Mouse (Mus musculus) heart, postnatal 0 days (tissue): ENCODE measurements around the gene Mfsd7a. TPM values are rescaled to one million over a fixed set of nuclear protein-coding genes. Genes with fewer than 3 reads are reported as not detected.

Experiments
- ATAC-seq: fragments of 200-750 bp; cut with Nextera tagmentation; 2 replicates; pipeline ENCODE4 v1.8.0; 2017; ENCODE audit warnings: low read depth, moderate number of reproducible peaks, moderate library complexity; ENCODE audit not compliant: insufficient read depth
- DNase-seq: peaks from one replicate; pipeline ENCODE4 v3.0.0-alpha.2; 2016; ENCODE audit warnings: low spot score
- H3K27ac ChIP-seq: fragments of 300-500 bp; sonication (generic); 2 replicates; pipeline ENCODE4 v1.5.1; 2014; ENCODE audit warnings: low read depth, mild to moderate bottlenecking
- H3K27me3 ChIP-seq: fragments of 300-500 bp; sonication (generic); 2 replicates; pipeline ENCODE4 v1.6.1; 2014; ENCODE audit warnings: low read length, mixed read lengths; ENCODE audit not compliant: control insufficient read depth, insufficient read depth
- H3K36me3 ChIP-seq: fragments of 300-500 bp; sonication (generic); replicated peaks from 2 replicates; pipeline ENCODE4 v1.6.1; 2014; ENCODE audit warnings: low read length, mixed read lengths; ENCODE audit not compliant: control insufficient read depth, insufficient read depth
- H3K4me1 ChIP-seq: fragments of 300-500 bp; sonication (generic); 2 replicates; pipeline ENCODE4 v1.6.1; 2014; ENCODE audit warnings: antibody characterized with exemption; ENCODE audit not compliant: control insufficient read depth, insufficient read depth
- H3K4me2 ChIP-seq: fragments of 300-500 bp; sonication (generic); 2 replicates; pipeline ENCODE4 v1.6.1; 2014; ENCODE audit warnings: low read depth, mild to moderate bottlenecking, low read length, moderate library complexity
- H3K4me3 ChIP-seq: fragments of 300-500 bp; sonication (generic); 2 replicates; pipeline ENCODE4 v1.5.1; 2014; ENCODE audit warnings: low read depth, low read length
- H3K9ac ChIP-seq: fragments of 300-500 bp; sonication (generic); replicated peaks from 2 replicates; pipeline ENCODE4 v1.6.1; 2014; ENCODE audit warnings: low read depth, low read length, mixed read lengths
- H3K9me3 ChIP-seq: fragments of 300-500 bp; sonication (generic); replicated peaks from 2 replicates; pipeline ENCODE4 v1.6.1; 2016; ENCODE audit warnings: low read length; ENCODE audit not compliant: control insufficient read depth
- CTCF ChIP-seq: IDR thresholded peaks from 2 replicates; pipeline ENCODE4 v1.5.1; 2016; ENCODE audit warnings: antibody characterized with exemption, control low read depth, low read depth
- EP300 ChIP-seq: IDR thresholded peaks from 2 replicates; pipeline ENCODE4 v1.6.1; 2016; ENCODE audit warnings: antibody characterized with exemption, low read depth
- WGBS: fragments of 180-500 bp; shearing (Covaris S2); extraction: QIAGEN DNeasy Blood & Tissue Kit; methylation state at CpG from one replicate; pipeline ENCODE4 v1.1.7; 2014; 5-methylcytosine and 5-hydroxymethylcytosine counted together
- polyA plus RNA-seq: library from polyadenylated mRNA; unstranded; fragments of >200 nt; fragmentation: Nextera tagmentation; extraction: Ambion mirVana; gene quantifications from 2 replicates; pipeline ENCODE4 v1.2.1, GENCODE M21; 2015
- total RNA-seq: library from RNA; depleted of rRNA; stranded (reverse); fragments of >200 nt; gene quantifications from 2 replicates; pipeline ENCODE4 v1.2.3, GENCODE M21; 2014; ENCODE audit warnings: low replicate concordance; rRNA removed

The Mfsd7a gene
- total and polyA plus RNA-seq, 2 experiments from 2014 or later, result 0.19 to 0.20 TPM

DNA sequence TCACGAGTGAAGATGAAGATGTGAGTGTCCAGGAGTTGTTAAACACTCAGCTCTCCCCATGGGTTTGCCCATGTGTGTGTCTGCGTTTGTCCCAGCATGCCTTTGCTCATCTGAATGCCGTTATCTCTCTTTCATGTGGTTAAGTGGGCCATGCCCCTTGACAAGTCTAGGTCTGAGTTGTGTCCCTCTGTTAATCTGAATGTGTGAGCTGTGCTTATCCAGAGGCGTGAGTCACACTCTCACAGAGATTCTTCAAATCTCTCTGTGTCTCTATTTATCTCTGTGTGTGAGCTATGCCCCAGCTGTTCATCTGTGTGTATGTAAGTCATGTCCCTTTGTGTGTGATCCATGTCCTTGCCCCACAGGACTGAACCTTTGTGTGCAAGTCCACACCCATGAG, 45.2 kb downstream of the Mfsd7a start:
- ATAC-seq (no peak), DNase-seq (no peak)
- TF ChIP-seq CTCF (no peak), EP300 (no peak)
- H3K4me3 ChIP-seq, result no peak overlapping the region
- H3K4me1 ChIP-seq, result no peaks in the 10 kb centered on the region
- no peak overlapping the region for H3K4me2 ChIP-seq
- H3K36me3 ChIP-seq, result no peaks in the 10 kb centered on the region
- WGBS, result 55% methylated on average over 4 of the region's 4 CpGs
- 0 out of 2 replicates have a peak, but pooled peaks cover 2% of the 10 kb centered on the region for H3K9me3 ChIP-seq
- H3K9ac ChIP-seq, result no peak overlapping the region
- H3K27ac ChIP-seq, result no peak overlapping the region
- H3K27me3 ChIP-seq, result no peaks in the 10 kb centered on the region

Other genes with a start within 250 kb of the Mfsd7a start
- 22.6 and 24.4 TPM in 2 replicates for gene Dr1, start 180.0 kb downstream of the Mfsd7a start, total RNA-seq
- gene Dr1, start 180.0 kb downstream of the Mfsd7a start, polyA plus RNA-seq, result 20.6 and 21.8 TPM in 2 replicates
- 6.5 and 8.8 TPM in 2 replicates for gene Pigg, start 136.3 kb downstream of the Mfsd7a start, total RNA-seq
- 4.4 and 4.6 TPM in 2 replicates for gene Pigg, start 136.3 kb downstream of the Mfsd7a start, polyA plus RNA-seq
- not detected in 2 replicates for gene Gm42517, start 81.0 kb downstream of the Mfsd7a start, total RNA-seq
- gene Gm42517, start 81.0 kb downstream of the Mfsd7a start, polyA plus RNA-seq, result not detected in 2 replicates
- gene Pde6b, start 60.5 kb downstream of the Mfsd7a start, total RNA-seq, result not detected in 2 replicates
- 0.15 TPM in 1 of 2 replicates, not detected in the other for gene Pde6b, start 60.5 kb downstream of the Mfsd7a start, polyA plus RNA-seq
- 139 and 316 TPM in 2 replicates for gene Atp5k, start 14.4 kb downstream of the Mfsd7a start, total RNA-seq
- gene Atp5k, start 14.4 kb downstream of the Mfsd7a start, polyA plus RNA-seq, result 1,908 and 1,920 TPM in 2 replicates
- 18.7 and 31.7 TPM in 2 replicates for gene Pcgf3, start 12.3 kb upstream of the Mfsd7a start, total RNA-seq
- 11.0 and 13.9 TPM in 2 replicates for gene Pcgf3, start 12.3 kb upstream of the Mfsd7a start, polyA plus RNA-seq
- gene Cplx1, start 101.1 kb upstream of the Mfsd7a start, total RNA-seq, result 0.04 and 0.12 TPM in 2 replicates
- 0.33 and 0.34 TPM in 2 replicates for gene Cplx1, start 101.1 kb upstream of the Mfsd7a start, polyA plus RNA-seq
- 29.4 and 48.9 TPM in 2 replicates for gene Gak, start 180.9 kb upstream of the Mfsd7a start, total RNA-seq
- 13.4 and 15.0 TPM in 2 replicates for gene Gak, start 180.9 kb upstream of the Mfsd7a start, polyA plus RNA-seq
- gene Tmem175, start 180.9 kb upstream of the Mfsd7a start, total RNA-seq, result 16.3 and 24.5 TPM in 2 replicates
- 12.3 and 14.5 TPM in 2 replicates for gene Tmem175, start 180.9 kb upstream of the Mfsd7a start, polyA plus RNA-seq
- 8.9 and 25.6 TPM in 2 replicates for gene Idua, start 211.4 kb upstream of the Mfsd7a start, total RNA-seq
- gene Idua, start 211.4 kb upstream of the Mfsd7a start, polyA plus RNA-seq, result 9.0 and 9.6 TPM in 2 replicates
- gene Dgkq, start 220.8 kb upstream of the Mfsd7a start, total RNA-seq, result 11.9 and 34.7 TPM in 2 replicates
- gene Dgkq, start 220.8 kb upstream of the Mfsd7a start, polyA plus RNA-seq, result 2.9 and 3.0 TPM in 2 replicates
- 0.08 TPM in 1 of 2 replicates, not detected in the other for gene Slc26a1, start 226.7 kb upstream of the Mfsd7a start, total RNA-seq
- 0.11 and 0.23 TPM in 2 replicates for gene Slc26a1, start 226.7 kb upstream of the Mfsd7a start, polyA plus RNA-seq
- gene Fgfrl1, start 243.5 kb upstream of the Mfsd7a start, total RNA-seq, result 23.8 and 40.5 TPM in 2 replicates
- 8.6 and 9.2 TPM in 2 replicates for gene Fgfrl1, start 243.5 kb upstream of the Mfsd7a start, polyA plus RNA-seq